Mouse (Mus musculus): ENCODE results near the gene 0610010K14Rik. TPM values are rescaled to one million over a fixed set of nuclear protein-coding genes. Genes with fewer than 3 reads are reported as not detected.

0610010K14Rik gene
- total RNA-seq, 2 experiments from 2014 or later = 41.4 to 45.6 TPM

DNA sequence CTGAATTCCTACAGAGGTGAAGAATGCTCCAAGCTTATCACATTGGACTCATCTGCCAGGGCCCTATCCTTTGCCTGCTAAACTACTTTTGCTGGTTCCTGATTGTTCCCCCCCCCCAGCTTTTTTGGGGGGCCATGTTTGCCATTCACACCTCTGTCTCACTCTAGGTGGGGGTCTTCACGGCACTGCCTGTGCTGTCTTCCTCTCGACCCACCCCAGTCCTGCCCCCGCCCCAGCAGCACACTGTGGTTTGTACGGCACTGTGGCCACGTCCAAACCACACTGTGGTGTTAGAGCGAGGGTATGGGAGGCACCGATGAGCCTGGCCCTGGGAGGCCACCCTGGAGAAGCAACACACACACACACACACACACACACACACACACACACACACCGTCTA lies 3.2 kb downstream of the 0610010K14Rik start:
- no peak for DNase-seq

DNA sequence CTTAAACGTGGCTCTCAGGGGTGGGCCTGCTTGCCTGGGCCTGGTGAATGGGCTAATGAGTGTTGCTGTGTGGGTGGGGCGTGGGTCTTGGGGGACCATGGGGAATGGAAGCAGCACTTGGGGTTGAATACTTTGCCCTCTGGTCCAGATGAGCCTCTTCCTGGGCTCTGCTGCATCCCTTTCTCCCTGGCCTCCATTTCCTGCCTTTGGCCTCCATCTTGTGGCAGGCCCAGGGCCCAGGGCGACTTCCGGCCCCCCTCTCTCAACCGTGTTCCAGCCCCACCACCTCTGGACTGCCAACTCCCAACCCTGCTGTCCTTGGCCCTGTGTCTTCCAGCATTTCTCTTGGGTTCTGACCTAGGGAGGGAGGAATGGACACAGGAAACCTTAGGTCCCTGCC lies 3.7 kb downstream of the 0610010K14Rik start:
- no peak for DNase-seq

DNA sequence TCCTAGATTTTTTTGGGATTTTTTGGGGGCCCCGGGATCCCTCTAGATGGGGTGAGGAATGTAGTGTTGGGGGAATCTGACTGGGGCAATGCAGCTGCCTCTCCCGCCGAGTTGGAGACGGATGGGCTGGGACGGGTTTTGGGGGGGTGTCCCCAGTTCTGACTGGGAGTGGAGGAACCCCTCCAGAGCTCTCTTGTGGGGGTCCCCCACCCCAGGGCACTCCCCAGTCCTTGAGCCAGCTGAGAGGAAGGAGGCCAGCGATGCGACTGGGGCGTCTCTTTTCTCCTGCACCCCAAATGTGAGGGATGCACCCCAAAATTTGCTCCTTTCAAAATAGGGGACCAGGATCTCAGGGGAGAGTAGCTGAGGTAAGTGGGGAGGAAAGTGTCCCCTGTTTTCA lies 4.7 kb downstream of the 0610010K14Rik start:
- DNase-seq = no peak

DNA sequence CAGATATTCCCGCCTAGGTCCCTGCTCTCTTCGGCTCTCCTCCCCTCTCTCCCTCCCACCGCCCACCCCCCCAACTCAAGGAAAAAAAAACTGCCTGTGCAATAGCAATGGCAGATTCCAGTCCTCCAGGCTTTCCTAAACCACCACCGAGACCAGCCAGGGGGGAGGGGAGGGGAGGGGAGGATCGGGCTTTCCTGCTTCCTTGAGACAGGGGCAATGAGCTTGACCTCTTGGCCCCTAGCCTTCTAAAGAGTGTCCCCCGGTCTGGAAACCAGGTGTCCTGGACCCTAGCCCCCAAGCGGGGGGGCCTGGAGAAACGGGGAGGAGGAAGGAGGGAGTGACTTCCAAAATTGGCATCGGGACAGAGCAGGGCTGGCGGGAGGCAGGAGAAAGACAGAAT lies 5.2 kb downstream of the 0610010K14Rik start:
- DNase-seq = peak in 1 of 2 experiments; percentile 48

DNA sequence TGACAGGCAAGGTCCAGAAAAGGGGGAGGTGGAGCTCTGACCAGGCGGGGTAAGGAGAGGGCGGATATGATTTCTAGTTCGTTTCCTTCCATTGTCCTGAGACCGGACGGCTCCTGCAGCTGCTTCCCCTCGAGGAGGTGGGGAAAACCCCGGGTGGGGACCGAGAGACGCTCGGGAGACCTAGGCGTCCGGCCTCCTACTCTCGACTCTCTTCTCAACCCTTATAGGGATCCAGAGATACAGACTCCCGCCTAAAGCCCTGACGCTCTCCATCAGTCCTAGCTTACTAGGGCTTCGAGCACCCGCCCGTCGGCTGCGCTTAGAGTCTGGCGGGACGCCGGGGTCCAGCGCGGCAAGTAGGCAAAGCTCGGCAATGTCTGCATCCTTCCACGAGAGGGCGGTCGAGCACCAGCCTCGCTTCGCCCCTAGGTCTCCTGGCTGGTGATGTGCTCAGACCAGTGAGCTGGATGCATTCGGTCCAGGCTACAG lies 7.4 kb downstream of the 0610010K14Rik start:
- DNase-seq = peak; percentile 75 to 81

DNA sequence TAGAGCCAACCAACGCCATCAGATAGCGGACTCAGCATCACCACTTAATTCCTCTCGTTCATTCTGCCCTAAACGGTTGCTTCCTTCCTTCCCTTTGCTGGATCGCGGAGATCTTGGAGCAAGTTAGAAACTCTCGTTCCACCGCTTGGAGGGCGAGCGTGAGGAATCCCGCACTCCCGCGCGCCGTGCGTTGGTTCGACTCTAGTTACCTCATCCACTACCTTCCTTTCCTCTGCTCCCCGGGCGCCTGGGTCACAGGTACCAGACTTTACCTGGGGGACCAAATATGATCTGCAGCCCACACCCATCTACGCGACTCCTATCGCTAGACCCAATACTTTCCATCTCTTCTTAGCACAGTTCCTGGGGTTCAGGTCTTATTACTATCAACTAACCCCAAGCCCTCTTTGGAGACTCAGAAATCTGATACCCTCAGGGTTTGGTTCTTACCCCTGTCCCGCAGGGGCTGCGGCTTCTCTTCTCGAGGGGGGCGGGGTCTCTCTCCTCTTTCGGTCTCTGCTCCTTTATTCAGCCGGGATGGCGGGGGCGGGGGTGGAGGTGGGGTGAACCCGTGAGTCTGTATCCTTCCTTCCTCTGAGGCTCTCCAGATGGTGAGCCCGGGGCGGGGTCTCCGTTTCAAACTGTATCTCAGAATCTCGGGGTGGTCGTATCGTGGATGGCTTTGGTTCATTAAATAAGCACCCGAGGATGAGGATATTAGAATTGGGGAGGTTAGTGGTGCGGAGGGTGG lies 8.3 kb downstream of the 0610010K14Rik start, which contains the start of gene Bcl6b:
Bcl6b (minus strand) TSS at position 539 of the 751 bp plus-strand sequence.
- no peak for DNase-seq

DNA sequence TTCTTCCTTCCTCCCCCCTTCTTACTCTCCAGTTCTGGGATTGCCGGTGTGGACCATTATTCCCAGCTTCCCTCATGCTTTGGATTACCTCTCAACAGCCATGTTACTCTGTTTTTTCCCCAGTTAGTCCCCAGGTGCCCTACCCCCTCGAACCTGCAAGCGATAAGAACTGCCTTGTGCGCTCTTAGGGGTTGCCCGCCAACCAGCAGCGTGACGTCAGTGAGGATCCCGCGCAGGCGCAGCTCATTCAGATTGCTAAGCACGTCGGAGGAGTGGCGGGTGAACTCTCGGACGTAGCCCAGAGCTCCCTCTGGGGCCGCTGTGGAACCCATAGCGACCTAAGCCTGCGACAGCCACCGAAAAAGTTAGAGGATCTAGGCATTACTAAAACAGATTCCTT lies 8.9 kb downstream of the 0610010K14Rik start:
- DNase-seq = peak; percentile 78

DNA sequence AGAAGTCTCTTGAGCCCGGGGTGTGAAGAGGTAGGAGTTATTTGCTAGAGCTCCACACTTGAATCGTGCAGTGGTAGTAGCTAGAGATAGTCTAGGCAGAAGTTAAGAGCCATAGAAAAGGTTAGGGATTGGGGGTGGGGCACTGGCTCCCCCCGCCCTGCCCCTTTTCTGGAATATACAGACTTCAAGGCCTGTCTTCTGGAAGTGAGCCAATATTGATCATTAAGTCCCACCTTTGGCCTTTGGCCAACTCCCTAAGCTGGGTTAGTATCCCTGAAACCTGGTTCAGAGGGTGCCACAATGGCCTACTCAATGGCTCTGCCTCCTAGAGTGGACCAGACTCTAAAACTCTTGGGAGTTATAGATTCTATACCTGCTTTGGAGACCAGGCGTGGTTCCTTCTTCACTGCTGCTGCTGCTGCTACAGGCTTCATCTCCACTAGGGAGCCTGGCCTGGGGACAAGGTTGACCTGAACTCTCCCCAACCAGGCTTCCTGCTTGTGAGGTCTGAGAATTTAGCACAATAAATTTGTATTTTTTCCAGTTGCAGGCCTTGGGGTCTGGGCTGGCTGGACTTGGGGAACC lies 10.0 kb downstream of the 0610010K14Rik start:
- DNase-seq = no peak

DNA sequence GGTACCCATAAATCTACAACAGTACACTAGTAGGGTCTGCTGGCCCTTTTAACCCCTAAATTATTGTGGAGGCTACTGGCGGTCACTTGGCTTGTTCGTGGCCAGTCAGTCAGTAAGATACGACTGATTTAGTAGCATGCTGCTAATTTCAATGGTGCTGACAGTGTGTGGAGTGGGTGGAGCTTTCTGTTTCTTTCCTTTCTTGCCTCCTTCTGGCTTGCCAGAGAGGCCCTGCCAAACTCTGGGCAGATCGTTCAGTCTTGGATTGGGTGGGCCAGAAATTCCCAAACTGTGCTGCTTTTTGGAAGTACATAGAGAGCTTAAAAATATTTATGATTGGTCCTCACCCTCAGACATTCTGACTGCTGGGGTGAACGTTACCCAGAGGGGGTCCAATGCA lies 10.6 kb downstream of the 0610010K14Rik start:
- DNase-seq = no peak

DNA sequence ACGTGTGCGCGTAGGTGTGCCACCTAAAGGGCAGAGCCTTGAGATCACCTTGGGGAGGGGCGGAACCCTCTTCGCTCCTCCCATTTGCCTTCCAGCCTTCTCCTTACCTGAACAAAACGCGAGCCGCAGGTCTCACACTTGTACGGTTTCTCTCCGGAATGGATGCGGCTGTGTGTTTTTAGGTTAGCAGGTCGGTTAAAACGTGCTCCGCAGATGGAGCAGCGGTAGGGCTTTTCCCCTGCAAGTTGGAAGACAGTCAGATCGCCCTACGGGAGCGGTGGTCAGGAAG lies 11.2 kb downstream of the 0610010K14Rik start:
- DNase-seq = no peak

DNA sequence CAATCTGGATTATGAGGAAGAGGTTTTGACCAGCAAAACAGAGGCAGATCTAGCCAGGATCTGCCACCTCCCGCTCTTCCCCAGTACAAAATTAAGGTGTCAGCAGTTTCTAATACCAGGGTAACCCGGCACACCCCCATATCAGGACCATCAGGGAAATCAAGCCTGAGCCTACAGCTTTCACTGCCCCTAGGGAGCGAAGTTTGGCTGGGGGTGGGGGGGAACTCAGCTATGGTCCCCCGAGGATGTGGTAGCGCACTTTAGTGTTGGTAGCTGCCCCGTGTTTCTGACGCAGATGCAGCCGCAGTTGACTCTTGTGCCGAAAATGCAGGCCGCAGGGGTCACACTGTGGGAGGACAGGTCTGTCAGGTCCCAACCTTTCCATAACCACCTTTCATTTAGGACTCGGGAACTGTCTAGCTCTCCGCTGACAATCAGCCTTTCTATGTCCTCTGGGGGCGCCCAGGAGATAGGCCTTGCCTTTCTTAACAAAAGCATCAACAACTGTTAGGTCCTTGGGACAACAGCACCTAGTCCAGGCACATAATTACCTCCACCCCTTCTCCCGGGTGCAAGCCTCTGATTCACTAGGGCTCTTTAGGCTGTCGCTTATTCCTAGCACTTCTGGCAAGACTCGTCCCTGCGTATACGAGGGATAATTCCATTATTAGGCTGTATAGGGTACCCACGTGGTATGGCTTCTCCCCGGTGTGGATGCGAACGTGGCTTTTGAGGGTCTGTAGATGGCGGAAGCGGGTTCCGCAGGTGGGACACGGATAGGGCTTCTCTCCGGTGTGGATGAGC lies 11.7 kb downstream of the 0610010K14Rik start:
- DNase-seq = no peak

DNA sequence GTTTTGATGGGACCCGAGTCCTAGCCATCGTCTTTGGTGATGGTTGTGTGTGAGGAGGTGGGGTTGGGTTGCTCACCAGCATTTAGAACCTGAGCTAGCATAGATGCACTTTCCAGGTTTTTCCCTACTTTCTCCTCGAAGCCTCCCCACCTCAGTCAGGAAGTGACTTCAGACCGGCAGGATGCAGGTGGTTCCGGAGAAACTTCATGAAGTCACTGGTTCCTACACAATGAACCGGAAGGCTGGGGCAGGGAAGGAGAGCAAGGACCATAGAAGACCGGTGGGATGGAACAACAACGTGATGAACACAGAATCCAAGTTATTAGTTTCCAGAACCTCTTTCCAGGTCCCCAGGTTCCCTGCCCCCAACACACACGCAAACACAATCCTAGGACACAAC lies 14.0 kb downstream of the 0610010K14Rik start:
- DNase-seq = no peak

DNA sequence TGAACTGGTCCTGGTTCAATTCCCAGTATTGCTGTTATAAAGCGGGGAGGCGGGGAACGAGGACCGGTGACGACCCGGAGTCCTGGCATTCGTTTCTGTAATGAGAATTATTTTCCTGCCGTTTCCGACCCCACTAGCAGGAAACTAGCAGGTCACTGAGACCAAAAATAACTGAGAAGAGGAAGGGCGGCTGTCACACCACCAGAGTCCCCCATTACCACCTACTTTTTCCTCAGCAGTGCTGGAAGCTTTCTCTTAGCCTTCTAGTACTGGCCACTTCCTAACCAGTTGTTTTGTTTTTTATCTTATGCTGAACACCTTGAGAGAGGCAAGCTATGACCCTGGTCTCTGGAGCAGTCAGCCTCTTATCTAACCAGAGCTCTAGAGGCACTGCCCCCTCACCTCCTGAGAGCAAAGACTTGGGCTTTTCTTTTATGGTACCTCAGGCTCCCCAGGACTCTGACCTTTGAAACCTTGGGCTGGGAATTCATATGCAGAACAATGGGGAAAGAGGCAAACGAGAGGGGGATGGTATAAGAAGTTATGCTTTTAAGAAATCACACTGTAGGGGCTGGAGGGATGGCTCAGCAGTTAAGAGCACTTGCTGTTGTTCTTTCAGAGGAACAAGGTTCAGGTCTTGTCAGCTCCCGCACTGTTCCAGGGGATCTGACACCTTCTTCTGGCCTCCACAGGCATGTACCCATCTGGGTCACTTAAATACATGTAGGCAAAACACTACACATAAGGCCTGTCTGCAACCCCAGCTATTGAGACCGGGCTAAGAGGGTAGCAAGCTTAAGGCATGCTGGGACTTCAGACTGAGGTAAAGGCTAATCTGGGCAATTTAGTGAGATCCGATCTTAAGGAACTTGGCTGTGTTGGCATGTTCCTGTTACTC lies 15.9 kb downstream of the 0610010K14Rik start:
- DNase-seq = no peak

DNA sequence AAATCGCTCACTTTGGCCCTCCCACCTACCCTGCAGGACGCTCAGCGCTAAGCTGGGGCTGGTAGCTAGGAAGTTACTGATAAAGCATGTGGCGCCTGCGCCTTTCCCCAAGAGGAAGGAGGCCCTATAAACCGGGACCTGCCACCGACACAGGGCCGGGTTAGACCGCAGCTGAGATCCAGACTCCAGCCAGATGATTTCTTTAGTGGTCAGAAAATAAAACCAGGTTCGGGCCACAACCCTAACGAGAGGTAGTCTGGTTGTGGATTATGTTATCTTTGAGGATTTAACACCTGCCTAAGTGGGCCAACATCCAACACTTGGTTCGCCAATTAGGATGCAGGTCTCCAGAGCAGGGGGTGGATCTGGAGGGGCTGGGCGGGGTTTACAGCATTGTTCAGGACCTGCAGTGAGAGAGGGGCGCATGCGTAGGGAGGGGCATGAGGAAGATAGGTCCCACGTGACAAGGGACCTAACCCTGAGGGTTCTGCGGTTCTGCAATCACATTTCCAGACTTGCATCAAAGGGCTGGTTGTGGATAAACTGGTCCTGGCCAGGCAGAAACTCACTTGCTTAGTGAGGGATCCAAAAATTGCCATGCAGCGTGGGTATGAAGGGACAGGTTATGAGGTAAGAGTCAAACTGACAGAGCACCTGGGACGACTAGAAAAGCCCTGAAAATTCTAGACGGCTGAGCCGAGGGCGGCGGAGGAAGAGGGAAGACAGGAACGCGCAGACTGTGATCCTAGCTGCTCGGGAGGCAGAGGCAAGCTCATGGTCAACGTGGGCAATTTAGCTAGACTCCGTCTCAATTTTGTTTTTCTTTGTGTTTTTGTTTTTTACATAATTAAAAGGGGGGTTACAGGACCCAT lies 16.7 kb downstream of the 0610010K14Rik start, which contains the start of gene Slc16a13:
Slc16a13 (minus strand) TSS at position 334 of the 872 bp plus-strand sequence.
- DNase-seq = peak; percentile 93

DNA sequence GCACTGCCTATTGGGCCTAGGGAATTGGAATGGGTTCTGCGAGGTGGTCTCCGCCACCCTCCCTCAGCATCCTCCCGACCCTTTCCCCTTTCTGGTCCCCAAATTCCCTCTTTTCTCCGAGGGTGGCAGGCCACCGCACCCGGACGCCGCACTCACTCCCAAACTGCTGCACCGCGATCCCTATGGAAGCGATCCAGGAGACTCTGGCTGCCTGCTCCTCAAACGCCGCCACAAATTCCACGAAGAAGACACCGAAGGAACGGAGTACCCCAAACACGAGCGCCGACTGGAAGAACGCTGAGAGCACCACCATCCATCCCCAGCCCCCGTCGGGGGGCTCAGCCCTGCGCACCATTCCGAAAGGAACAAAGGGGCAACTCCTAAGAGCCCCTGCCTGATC lies 17.4 kb downstream of the 0610010K14Rik start:
- no peak for DNase-seq

DNA sequence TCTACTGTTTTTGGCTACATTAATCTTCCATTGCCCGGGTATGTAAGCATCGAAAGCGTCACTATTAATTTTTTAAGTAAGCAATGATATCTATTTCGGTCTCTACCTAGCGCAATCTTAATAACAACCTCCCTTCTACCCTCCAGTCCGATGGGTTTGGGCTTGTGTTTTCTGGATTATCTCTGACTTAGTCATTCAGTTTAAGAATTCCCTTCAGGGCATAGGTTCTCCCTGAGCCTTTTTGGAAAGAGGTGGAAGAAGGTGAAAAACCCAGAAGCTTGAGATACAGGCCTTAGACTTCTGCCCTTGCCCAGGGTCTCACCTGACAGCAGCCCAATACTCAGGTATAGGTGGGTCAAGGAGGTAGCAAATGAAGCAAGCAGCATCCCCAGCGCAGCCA lies 17.8 kb downstream of the 0610010K14Rik start:
- no peak for DNase-seq

DNA sequence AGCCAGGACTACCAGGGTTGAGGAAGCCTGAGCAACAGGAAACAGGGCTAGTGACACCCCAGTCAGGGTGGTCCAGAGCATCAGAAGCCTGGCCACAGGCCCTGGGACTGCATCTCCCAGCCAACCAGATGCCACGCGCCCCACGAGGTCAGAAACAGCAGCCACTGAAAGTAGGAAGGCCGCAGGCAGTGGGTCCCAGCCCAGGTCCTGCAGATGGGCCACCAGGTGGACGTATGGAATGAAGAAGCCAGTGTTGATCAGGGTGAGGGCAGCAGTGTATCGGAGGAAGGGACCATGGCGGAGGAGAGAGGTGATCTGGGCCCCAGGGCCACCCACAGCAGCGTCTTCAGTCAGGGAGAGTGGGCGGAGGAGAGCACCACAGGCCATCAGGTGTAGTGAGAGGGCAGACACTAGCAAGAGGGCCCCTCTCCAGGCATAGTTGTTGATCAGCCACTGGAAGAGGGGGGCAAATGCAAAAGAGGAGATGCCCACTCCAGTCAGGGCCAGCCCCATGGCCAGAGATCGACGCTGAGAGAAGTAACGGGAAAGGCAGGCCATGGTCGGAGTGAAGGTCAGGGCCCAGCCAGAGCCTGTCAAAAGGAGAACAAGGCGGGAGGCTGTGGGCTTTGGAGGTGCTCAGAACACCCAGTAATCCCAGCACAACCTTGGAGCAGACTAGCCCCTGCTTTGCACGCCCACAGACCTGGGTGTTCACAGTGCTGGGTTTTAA lies 18.8 kb downstream of the 0610010K14Rik start:
- DNase-seq = no peak

DNA sequence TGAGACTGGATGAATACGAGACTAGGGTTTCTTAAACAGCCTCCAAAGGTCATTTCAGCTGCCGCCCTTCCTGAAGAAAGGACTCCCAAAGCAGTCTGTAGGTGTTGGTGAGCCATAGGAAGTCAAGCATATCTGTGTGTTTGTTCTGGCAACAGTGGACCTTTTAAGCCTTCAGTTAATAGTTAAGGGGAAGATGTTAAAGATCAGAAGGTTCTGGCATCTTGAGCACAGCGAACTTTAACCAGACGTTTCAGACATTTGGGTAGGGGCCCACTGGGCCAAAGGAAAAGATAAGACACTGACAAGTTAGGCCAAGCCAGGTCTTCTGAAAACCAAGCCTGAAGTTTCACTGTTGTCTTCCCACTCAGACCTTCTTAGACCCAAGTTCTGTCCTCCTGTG lies 19.7 kb downstream of the 0610010K14Rik start:
- DNase-seq = no peak

DNA sequence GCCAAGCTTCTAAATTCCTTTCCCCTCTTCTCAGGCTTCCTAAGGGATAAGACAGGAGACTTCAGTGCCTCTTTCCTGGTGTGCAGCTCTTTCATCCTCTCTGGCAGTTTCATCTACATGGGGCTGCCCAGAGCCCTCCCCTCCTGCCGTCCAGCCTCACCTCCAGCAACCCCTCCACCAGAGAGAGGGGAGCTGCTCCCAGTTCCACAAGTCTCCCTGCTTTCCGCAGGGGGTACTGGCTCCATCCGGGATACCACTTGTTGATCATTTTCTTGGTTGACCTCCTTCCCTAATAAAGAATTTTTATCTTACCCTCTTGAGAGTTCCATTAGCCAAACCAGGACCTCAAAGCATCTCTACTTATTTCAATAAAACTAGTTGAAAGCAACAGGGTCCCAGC lies 21.6 kb downstream of the 0610010K14Rik start:
- DNase-seq = no peak

DNA sequence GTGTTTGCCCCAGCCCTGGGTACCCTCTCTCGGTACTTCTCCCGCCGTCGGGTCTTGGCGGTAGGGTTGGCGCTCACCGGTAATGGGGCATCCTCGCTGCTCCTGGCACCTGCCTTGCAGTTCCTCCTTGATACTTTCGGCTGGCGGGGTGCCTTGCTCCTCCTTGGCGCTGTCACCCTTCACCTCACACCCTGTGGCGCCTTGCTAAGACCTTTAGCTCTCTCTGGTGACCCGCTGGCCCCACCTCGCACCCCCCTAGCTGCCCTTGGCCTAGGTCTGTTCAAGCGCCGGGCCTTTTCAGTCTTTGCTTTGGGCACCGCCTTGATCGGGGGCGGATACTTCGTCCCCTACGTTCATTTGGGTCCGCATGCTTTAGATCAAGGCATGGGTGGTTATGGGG lies 22.4 kb downstream of the 0610010K14Rik start:
- DNase-seq = no peak

DNA sequence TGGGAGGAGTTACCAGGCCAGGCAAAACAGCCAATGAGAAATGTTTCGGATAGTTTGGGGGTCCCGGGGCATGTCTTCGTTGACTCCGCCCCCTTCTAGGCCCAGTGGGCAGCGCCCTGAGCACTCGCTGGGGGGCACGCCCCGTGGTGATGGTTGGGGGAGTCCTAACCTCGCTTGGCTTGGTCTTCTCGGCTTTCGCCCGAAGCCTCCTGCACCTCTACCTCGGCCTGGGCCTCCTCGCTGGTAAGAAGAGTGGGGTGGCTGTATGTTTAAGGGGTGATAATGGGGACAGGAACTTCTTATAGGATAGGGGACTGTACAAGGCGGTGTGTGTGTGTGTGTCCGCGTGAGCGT lies 22.9 kb downstream of the 0610010K14Rik start:
- no peak for DNase-seq
